Mouse (Mus musculus) gastrocnemius, adult 2 months (tissue): ENCODE data around the gene Gm17545. TPM values are rescaled to one million over a fixed set of nuclear protein-coding genes. Genes with fewer than 3 reads are reported as not detected.

Experiments
- DNase-seq: peaks from one replicate; pipeline ENCODE4 v3.0.0; 2022
- H3K27ac ChIP-seq: fragments of 200-600 bp; 2 replicates; pipeline ENCODE4 v1.8.1; 2022; ENCODE audit warnings: mild to moderate bottlenecking
- H3K4me3 ChIP-seq: fragments of 200-600 bp; 2 replicates; pipeline ENCODE4 v1.8.1; 2022; ENCODE audit warnings: mild to moderate bottlenecking, moderate library complexity
- CTCF ChIP-seq: fragments of 200-600 bp; IDR thresholded peaks from 2 replicates; pipeline ENCODE4 v1.8.1; 2022; ENCODE audit warnings: antibody characterized with exemption, mild to moderate bottlenecking, moderate library complexity
- intact Hi-C: fragments of 180-260 bp; cut with DNase I; formaldehyde crosslinking; loops from one replicate; pipeline ENCODE4 v1.15.1; 2025
- total RNA-seq, 2 experiments: library from RNA; stranded (reverse); gene quantifications; 2 replicates each; pipeline ENCODE4 v1.2.3; 2021

Gene Gm17545
- total RNA-seq, 2 experiments from 2014 or later, result not detected

GRCm38 (mm10) chr9:22452697-22453096 is 1.4 kb upstream of the Gm17545 start:
- DNase-seq, result no peak
- Histone ChIP-seq H3K27ac (no peak overlapping the region), H3K4me3 (no peak overlapping the region)
- intact Hi-C loops, result no loop called here
- no peak for TF ChIP-seq CTCF

DNA sequence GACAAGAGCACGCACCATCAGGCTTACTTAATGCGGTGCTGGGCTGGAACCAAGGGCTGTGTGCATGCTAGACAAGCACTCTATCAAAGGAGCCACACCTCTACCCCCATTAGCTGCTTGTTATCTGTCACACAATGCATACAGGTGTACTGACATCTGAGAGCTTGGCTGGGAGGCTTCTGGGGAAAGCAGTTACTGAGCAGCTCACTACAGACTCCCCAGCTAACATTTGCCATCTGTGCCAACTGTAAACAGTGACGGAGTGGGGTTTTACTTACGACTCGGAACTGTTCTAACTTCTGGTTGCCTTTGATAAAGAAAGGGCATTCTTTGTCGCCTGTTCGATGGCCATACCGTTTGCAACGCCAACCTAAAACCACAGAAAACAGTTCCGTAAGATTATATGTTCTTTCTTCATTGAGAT is 577 bp upstream of the Gm17545 start:
- H3K27ac ChIP-seq, result no peak overlapping the region
- intact Hi-C loops, result no loop called here
- H3K4me3 ChIP-seq, result no peak overlapping the region
- TF ChIP-seq CTCF, result no peak
- no peak for DNase-seq

- no peak for TF ChIP-seq CTCF
- intact Hi-C loops, result no loop called here
- DNase-seq, result no peak
- no peak overlapping the region for H3K4me3 ChIP-seq
- H3K27ac ChIP-seq, result no peak overlapping the region
Measured at GRCm38 (mm10) chr9:22455041-22455440, 951 bp downstream of the Gm17545 start.

GRCm38 (mm10) chr9:22457142-22457835 is 3.2 kb downstream of the Gm17545 start:
- no peak for TF ChIP-seq CTCF
- intact Hi-C loops, result no loop called here
- no peak for DNase-seq
- peak overlapping the region; percentile 15; the same call in 1 of the 2 replicates for H3K4me3 ChIP-seq
- no peak overlapping the region for H3K27ac ChIP-seq

DNA sequence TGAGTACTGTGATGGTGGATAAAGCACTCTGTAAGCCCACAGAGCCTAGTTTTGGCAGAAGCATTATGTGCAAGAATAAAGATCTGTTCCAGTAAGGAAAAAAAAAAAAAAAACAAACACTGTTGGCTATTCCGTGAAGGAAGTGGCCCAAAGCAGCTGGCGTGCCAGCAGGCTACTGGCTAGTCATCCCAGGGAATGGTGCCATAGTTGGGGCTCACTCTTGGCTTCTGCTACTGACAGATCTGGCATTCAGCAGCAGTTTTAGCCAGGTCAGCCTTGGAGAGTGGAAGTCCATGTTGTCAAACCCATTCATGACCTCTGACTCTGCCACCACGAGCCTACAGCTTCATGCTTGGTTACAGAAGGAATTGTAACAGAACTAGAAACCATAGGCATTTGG is 7.9 kb downstream of the Gm17545 start:
- peak; percentile 65 for DNase-seq
- intact Hi-C loops, result no loop called here
- Histone ChIP-seq H3K27ac (no peak overlapping the region), H3K4me3 (no peak overlapping the region)
- no peak for TF ChIP-seq CTCF

GRCm38 (mm10) chr9:22466212-22466611 is 12.1 kb downstream of the Gm17545 start:
- TF ChIP-seq CTCF, result no peak

DNA sequence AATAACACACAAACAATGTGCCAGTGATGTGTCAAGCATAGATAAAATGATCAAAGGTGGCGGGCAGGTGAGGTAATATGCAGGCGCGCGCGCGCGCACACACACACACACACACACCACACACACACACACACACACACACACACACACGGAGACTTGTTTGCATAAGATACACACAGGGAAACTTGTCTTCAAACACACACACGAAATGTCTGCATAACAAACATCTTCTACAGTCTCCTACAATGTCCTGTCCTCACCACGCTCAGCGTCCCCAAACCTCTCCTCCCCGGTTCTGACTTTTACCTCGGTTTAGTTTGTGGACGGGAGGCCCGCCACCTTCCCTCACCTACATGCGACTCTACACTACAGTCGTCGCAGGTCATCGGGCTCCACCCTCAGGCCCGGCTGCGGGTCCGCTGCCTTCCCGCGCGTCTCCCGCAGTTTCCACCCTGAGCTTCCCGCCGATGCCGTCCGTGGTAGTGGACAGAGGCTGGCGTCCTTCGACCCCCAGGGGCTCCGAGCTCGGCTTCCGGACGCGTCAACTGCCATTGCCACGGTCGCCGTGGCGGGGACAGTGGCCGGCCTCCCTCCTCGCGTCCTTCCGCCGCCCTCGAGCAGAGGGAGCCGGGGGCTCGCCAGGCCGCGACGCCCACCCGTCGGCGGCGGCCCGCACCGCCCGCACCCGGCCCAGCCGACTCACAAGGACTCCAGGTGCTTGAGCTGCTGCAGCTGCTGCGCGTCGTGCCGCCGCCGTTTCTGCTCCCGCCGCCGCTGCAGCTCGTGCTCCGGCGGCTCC is 13.5 kb downstream of the Gm17545 start:
- peak overlapping the region; percentile 92 for H3K27ac ChIP-seq
- peak overlapping the region; percentile 79 for H3K4me3 ChIP-seq
- peak; percentile 53 for DNase-seq
- intact Hi-C loops, result loop anchor here (5.0 kb wide), 1 partner anchor 55 kb away; the partner anchor contains the start of gene 9530077C05Rik
- no peak for TF ChIP-seq CTCF

More at GRCm38 (mm10) chr9:22466212-22466611, 12.1 kb downstream of the Gm17545 start:
- DNase-seq, result no peak
- Histone ChIP-seq H3K27ac (no peak overlapping the region), H3K4me3 (no peak overlapping the region)
- intact Hi-C loops, result loop anchor here (5.0 kb wide), 1 partner anchor 54 kb away; the partner anchor contains the start of gene 9530077C05Rik

DNA sequence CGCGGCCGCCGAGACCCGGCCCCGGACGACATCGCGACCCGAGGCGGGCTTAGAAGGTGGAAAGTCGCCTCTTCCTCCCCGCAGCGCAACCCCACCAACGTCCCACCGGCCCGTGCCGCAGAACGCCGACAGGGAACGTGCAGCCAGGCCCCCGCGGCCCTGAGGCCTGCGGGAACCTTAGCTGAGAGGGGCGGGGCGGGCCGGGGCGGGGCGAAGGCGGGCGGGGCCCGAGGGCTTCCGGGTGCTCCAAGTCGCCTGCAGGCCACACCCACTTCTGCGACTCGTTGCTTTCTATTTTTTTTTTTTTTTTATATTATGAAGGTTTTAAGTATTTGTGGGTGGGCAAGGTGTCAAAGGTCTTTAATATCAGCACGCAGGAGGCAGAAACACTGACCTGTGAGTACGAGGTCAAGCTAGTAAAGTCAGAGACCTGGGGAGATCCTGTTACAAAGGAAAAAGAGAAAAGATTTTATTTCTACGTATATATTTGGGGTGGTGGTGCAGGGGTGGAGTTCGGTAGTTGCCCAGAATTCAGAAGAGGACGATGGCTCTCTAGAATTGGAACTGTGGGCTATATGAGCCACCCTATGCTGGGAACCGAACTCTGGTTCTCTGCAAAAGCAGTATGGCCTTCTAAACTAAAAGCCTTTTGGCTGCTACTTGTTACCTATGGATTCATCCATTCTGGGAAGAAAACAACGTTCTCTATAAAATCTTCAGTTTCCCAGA is 14.2 kb downstream of the Gm17545 start:
- no peak for TF ChIP-seq CTCF
- intact Hi-C loops, result loop anchor here (5.0 kb wide), 1 partner anchor 56 kb away; the partner anchor contains the start of gene 9530077C05Rik
- H3K4me3 ChIP-seq, result peak overlapping the region; percentile 79
- DNase-seq, result peak; percentile 81
- peak overlapping the region; percentile 92 for H3K27ac ChIP-seq

- DNase-seq, result no peak
- Histone ChIP-seq H3K4me3 (peak overlapping the region; percentile 79), H3K27ac (peak overlapping the region; percentile 92; the same call in 1 of the 2 replicates)
- intact Hi-C loops, result loop anchor here (5.0 kb wide), 1 partner anchor 57 kb away; the partner anchor contains the start of gene 9530077C05Rik
- no peak for TF ChIP-seq CTCF
Measured at GRCm38 (mm10) chr9:22468899-22469259, 14.8 kb downstream of the Gm17545 start.

- DNase-seq, result no peak
- intact Hi-C loops, result loop anchor here (5.0 kb wide), 1 partner anchor 57 kb away; the partner anchor contains the start of gene 9530077C05Rik
- TF ChIP-seq CTCF, result no peak
- peak within 1 kb of the TSS; percentile 92 for H3K27ac ChIP-seq
- peak within 1 kb of the TSS; percentile 79 for H3K4me3 ChIP-seq
Measured at GRCm38 (mm10) chr9:22469643-22470042, 15.6 kb downstream of the Gm17545 start, which contains the start of gene Rp9. TSS of gene Rp9 (minus strand) at chr9:22469743.

GRCm38 (mm10) chr9:22475424-22475868 is 21.4 kb downstream of the Gm17545 start, which contains the start of gene Bbs9:
TSS of gene Bbs9 (plus strand) at chr9:22475715.
- Histone ChIP-seq H3K4me3 (peak within 1 kb of the TSS; percentile 90), H3K27ac (peak within 1 kb of the TSS; percentile 83)
- intact Hi-C loops, result no loop called here
- TF ChIP-seq CTCF, result no peak
- DNase-seq, result peak; percentile 93

- Histone ChIP-seq H3K4me3 (peak overlapping the region; percentile 90), H3K27ac (peak overlapping the region; percentile 83)
- TF ChIP-seq CTCF, result no peak
- intact Hi-C loops, result no loop called here
- DNase-seq, result no peak
Measured at GRCm38 (mm10) chr9:22476265-22476664, 22.2 kb downstream of the Gm17545 start.
